Mouse (Mus musculus): Measurements from ENCODE around the gene Srsf10. TPM values are rescaled to one million over a fixed set of nuclear protein-coding genes. Genes with fewer than 3 reads are reported as not detected.
A peak's percentile ranks its signal among the peaks of the same experiment; 100 is the strongest.

Gene Srsf10
- polyA plus RNA-seq, 1 experiment from 2014 or later, result 88.1 TPM

DNA sequence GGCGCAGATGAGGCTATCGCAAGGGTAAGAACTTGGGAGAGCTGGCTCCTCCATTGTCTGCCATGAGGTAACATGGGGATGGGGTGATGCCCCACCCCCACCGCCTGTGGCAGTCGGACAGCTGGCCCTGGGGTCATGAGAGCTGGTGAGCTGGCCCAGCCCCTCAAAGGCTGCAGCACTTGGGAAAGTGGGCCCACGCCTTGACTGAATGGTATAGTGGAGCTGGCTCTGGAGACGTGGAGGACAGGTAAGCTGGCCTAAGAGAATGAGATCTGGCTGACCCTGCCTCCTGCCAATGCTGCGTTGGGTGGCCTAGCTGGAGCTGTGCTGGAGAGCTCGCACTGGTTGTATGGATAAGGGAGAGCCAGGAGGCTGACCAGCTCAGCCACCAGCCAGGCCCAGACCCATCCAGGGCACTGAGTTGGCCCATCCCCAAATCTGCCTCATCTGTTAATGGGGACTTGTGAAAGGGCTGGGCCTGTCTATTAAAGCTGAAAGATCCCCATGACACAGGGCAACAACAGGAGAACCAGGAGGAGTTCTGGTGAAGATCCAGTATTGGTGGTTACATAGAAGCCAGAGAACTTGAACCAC, 21.3 kb upstream of the Srsf10 start:
- TF ChIP-seq CTCF (IDR thresholded peaks at IDR 0.05; ENCODE audit: low read depth) (no peak), EP300 (optimal IDR thresholded peaks at IDR 0.05) (no peak)
- no peaks in the 10 kb centered on the region for H3K9me3 ChIP-seq (ENCODE audit: control insufficient read depth, low read length)
- DNase-seq (ENCODE audit: low spot score) (no peak), ATAC-seq (ENCODE audit: low FRiP score, low TSS enrichment) (0 out of 2 replicates have a peak, but pooled peaks have one; percentile 16)
- WGBS, result 86% methylated on average over 8 of the region's 8 CpGs
- H3K9ac ChIP-seq (ENCODE audit: low read length), result no peak overlapping the region
- peaks cover 1% of the 10 kb centered on the region; the same call in 1 of the 2 replicates for H3K4me1 ChIP-seq (replicated peaks; ENCODE audit: control insufficient read depth, insufficient read depth)
- H3K36me3 ChIP-seq (ENCODE audit: control insufficient read depth, insufficient read depth, low read length), result no peaks in the 10 kb centered on the region
- H3K27ac ChIP-seq (replicated peaks), result no peak overlapping the region
- no peaks in the 10 kb centered on the region for H3K27me3 ChIP-seq (ENCODE audit: control insufficient read depth, insufficient read depth, low read length)
- H3K4me2 ChIP-seq (replicated peaks; ENCODE audit: low read depth), result no peak overlapping the region
- H3K4me3 ChIP-seq (ENCODE audit: low read depth, low read length), result no peak overlapping the region

DNA sequence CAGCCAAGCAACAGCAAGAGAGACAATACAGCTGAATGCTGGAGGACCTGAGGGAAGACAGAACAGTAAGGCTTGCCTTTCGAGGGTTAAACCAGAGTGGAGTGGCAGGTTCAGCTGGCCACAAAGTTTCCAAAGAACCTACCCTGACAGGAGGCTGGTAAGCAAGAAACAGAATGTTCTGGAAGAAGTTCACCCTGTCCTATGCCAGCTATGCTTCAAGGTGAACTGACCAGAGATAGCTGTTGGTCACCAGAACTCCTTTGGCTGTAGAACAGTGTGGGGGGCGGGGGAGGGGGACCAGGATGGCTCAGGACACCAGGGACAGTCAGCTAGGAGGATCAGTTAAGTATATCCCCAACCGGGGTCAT, 16.6 kb upstream of the Srsf10 start:
- Histone ChIP-seq H3K36me3 (ENCODE audit: control insufficient read depth, insufficient read depth, low read length) (no peaks in the 10 kb centered on the region), H3K4me2 (replicated peaks; ENCODE audit: low read depth) (no peak overlapping the region), H3K27me3 (ENCODE audit: control insufficient read depth, insufficient read depth, low read length) (no peaks in the 10 kb centered on the region), H3K9me3 (ENCODE audit: control insufficient read depth, low read length) (no peaks in the 10 kb centered on the region), H3K27ac (replicated peaks) (no peak overlapping the region), H3K9ac (ENCODE audit: low read length) (no peak overlapping the region), H3K4me1 (replicated peaks; ENCODE audit: control insufficient read depth, insufficient read depth) (no peaks in the 10 kb centered on the region), H3K4me3 (ENCODE audit: low read depth, low read length) (no peak overlapping the region)
- TF ChIP-seq EP300 (optimal IDR thresholded peaks at IDR 0.05), result no peak
- no peak for TF ChIP-seq CTCF (IDR thresholded peaks at IDR 0.05; ENCODE audit: low read depth)
- ATAC-seq (ENCODE audit: low FRiP score, low TSS enrichment), result no peak
- no peak for DNase-seq (ENCODE audit: low spot score)
- WGBS, result 74% methylated on average over 3 of the region's 3 CpGs

DNA sequence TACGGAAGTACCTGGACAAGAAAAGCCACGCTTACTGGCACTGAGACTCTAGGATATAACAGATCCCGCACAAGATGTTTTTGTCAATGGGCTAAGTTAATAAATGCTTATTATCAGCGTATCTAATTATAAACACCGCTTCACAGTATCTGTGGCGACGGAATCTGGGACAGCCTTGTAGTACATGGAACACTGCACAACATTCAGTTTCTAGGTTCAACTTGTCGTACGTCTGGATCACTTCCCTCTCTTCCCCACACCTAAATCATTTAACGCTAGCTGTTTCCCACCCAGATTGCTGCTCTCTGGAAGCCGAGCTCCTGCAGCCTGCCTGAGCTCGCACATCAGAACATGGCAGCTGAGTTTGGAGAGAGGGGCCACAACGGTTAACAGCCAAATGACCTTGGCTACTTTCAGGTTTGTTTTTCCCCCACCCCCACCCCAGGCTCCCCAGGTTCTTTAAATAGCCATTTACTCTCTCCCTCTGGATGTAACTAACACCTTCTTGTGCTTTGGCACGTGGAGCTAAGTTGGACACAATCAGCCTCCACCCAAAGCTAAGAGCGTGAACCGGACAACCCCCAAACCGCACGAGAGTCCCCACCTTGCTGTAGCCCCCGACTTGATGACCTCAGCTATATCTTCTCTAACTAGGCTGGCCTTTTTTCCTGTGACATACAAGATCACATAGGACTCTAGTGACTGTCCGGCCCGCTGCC, 16.1 kb upstream of the Srsf10 start:
- no peaks in the 10 kb centered on the region for H3K9me3 ChIP-seq (ENCODE audit: control insufficient read depth, low read length)
- H3K4me3 ChIP-seq (ENCODE audit: low read depth, low read length), result no peak overlapping the region
- H3K4me2 ChIP-seq (replicated peaks; ENCODE audit: low read depth), result no peak overlapping the region
- no peaks in the 10 kb centered on the region for H3K27me3 ChIP-seq (ENCODE audit: control insufficient read depth, insufficient read depth, low read length)
- no peak overlapping the region for H3K9ac ChIP-seq (ENCODE audit: low read length)
- WGBS, result 65% methylated on average over 21 of the region's 21 CpGs
- ATAC-seq (ENCODE audit: low FRiP score, low TSS enrichment), result no peak
- no peak for TF ChIP-seq EP300 (optimal IDR thresholded peaks at IDR 0.05)
- no peak for TF ChIP-seq CTCF (IDR thresholded peaks at IDR 0.05; ENCODE audit: low read depth)
- DNase-seq (ENCODE audit: low spot score), result no peak
- H3K36me3 ChIP-seq (ENCODE audit: control insufficient read depth, insufficient read depth, low read length), result no peaks in the 10 kb centered on the region
- H3K4me1 ChIP-seq (replicated peaks; ENCODE audit: control insufficient read depth, insufficient read depth), result no peaks in the 10 kb centered on the region
- no peak overlapping the region for H3K27ac ChIP-seq (replicated peaks)

DNA sequence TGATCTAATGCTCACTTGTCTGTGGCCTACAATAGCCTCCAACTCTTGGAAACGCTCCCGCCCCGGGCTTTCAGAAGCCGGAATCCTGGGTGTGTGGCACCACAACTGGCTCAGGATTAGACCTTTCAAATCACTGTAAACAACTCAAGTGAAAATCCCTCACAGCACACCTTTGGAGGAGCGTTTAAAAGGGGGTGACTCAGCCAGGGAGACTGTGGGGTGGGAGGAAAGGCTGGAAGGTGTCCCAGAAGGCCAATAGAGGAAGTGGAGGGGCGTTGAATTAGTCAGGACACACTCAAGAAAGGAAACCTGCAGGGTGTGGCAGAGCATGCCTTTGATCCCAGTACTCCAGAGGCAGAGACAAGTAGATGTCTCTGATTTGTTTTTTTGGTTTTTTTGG, 11.1 kb upstream of the Srsf10 start:
- ATAC-seq (ENCODE audit: low FRiP score, low TSS enrichment) (peak; percentile 61; the same call in 1 of the 2 replicates), DNase-seq (ENCODE audit: low spot score) (no peak)
- Histone ChIP-seq H3K36me3 (ENCODE audit: control insufficient read depth, insufficient read depth, low read length) (no peaks in the 10 kb centered on the region), H3K9me3 (ENCODE audit: control insufficient read depth, low read length) (no peaks in the 10 kb centered on the region), H3K9ac (ENCODE audit: low read length) (no peak overlapping the region), H3K27ac (replicated peaks) (peak overlapping the region; percentile 19), H3K4me2 (replicated peaks; ENCODE audit: low read depth) (no peak overlapping the region), H3K4me3 (ENCODE audit: low read depth, low read length) (no peak overlapping the region), H3K27me3 (ENCODE audit: control insufficient read depth, insufficient read depth, low read length) (no peaks in the 10 kb centered on the region), H3K4me1 (replicated peaks; ENCODE audit: control insufficient read depth, insufficient read depth) (no peaks in the 10 kb centered on the region)
- 50% methylated on average over 6 of the region's 6 CpGs for WGBS
- TF ChIP-seq CTCF (IDR thresholded peaks at IDR 0.05; ENCODE audit: low read depth) (no peak), EP300 (optimal IDR thresholded peaks at IDR 0.05) (no peak)

DNA sequence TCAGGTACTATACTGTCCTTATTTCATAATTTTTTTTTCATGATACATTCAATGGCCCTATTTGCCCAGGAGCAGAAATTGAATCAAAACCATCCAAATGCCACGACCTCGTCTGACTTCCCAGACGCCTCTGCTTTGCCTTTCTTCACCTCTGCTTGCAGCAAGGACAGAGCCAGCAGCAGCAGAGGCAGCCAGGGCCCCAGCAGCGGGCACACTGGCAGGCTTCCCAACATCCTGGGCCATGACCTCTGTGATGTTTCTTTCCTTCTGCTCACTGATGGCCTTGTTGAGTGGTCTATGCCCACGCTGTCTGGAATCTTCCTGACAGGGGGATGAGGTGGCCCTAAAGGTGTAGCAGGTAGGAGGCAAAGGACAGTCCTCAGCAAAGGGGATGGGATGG, 8.0 kb upstream of the Srsf10 start:
- H3K9me3 ChIP-seq (ENCODE audit: control insufficient read depth, low read length), result no peaks in the 10 kb centered on the region
- no peaks in the 10 kb centered on the region for H3K36me3 ChIP-seq (ENCODE audit: control insufficient read depth, insufficient read depth, low read length)
- H3K9ac ChIP-seq (ENCODE audit: low read length), result no peak overlapping the region
- H3K4me3 ChIP-seq (ENCODE audit: low read depth, low read length), result no peak overlapping the region
- no peak for DNase-seq (ENCODE audit: low spot score)
- no peaks in the 10 kb centered on the region for H3K4me1 ChIP-seq (replicated peaks; ENCODE audit: control insufficient read depth, insufficient read depth)
- ATAC-seq (ENCODE audit: low FRiP score, low TSS enrichment), result no peak
- H3K27ac ChIP-seq (replicated peaks), result no peak overlapping the region
- H3K4me2 ChIP-seq (replicated peaks; ENCODE audit: low read depth), result no peak overlapping the region
- H3K27me3 ChIP-seq (ENCODE audit: control insufficient read depth, insufficient read depth, low read length), result no peaks in the 10 kb centered on the region
- 50% methylated on average over 5 of the region's 5 CpGs for WGBS
- no peak for TF ChIP-seq EP300 (optimal IDR thresholded peaks at IDR 0.05)
- TF ChIP-seq CTCF (IDR thresholded peaks at IDR 0.05; ENCODE audit: low read depth), result no peak

DNA sequence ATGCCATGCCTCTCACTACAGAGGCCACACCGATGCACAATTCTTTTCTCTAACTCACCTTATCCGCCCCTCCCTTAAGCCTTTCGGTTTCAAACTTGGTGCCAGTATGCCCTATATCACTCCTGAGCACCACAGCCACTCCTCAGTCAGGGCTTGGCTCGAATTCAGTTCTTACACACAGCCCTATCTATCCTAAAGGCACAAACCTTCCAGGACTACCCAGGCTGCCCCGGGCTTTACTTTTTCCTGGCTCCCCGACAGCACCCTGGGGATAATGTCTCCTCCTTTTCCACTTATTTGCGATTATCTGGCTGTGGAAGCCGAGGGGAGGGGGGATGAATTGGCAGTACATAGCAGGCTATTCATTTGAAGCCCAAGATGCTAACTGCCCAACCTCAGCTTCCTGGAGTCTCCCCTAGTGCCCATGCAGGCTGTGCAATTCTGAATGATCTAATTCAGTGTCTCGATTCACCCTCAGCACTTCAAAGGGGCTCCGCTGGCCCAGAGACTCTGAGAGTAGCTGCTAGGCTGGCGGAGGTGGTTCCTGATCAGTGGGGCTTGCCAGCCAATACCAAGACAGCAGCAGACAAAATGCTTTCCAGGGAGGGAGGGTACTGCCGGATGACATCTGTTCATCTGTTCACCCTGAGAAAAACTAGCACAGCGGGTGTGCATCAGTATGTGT, 5.0 kb upstream of the Srsf10 start:
- whole genome bisulfite sequencing, result 38% methylated on average over 13 of the region's 13 CpGs
- Histone ChIP-seq H3K27me3 (ENCODE audit: control insufficient read depth, insufficient read depth, low read length) (no peaks in the 10 kb centered on the region), H3K27ac (replicated peaks) (peak overlapping the region; percentile 56; the same call in 1 of the 2 replicates), H3K9ac (ENCODE audit: low read length) (no peak overlapping the region; the same call in 1 of the 2 replicates), H3K4me2 (replicated peaks; ENCODE audit: low read depth) (no peak overlapping the region), H3K4me1 (replicated peaks; ENCODE audit: control insufficient read depth, insufficient read depth) (no peaks in the 10 kb centered on the region), H3K4me3 (ENCODE audit: low read depth, low read length) (no peak overlapping the region), H3K36me3 (ENCODE audit: control insufficient read depth, insufficient read depth, low read length) (no peaks in the 10 kb centered on the region), H3K9me3 (ENCODE audit: control insufficient read depth, low read length) (no peaks in the 10 kb centered on the region)
- ATAC-seq (ENCODE audit: low FRiP score, low TSS enrichment) (peak; percentile 59), DNase-seq (ENCODE audit: low spot score) (peak; percentile 47)
- TF ChIP-seq CTCF (IDR thresholded peaks at IDR 0.05; ENCODE audit: low read depth) (no peak), EP300 (optimal IDR thresholded peaks at IDR 0.05) (no peak)

Data from stomach, postnatal 0 days (tissue).